Mouse (Mus musculus): Measurements from ENCODE around the gene Tmem63a.

Gene Tmem63a

GRCm38 (mm10) chr1:180965786-180966185 lies 23.6 kb downstream of the Tmem63a start:
- no peak for DNase-seq (ENCODE audit: low spot score)

GRCm38 (mm10) chr1:180966542-180966941 lies 24.4 kb downstream of the Tmem63a start:
- peak; percentile 66 for DNase-seq (ENCODE audit: low spot score)

GRCm38 (mm10) chr1:180967261-180967660 lies 25.1 kb downstream of the Tmem63a start:
- no peak for DNase-seq (ENCODE audit: low spot score)

GRCm38 (mm10) chr1:180972941-180973340 lies 30.8 kb downstream of the Tmem63a start:
- no peak for DNase-seq (ENCODE audit: low spot score)

DNA sequence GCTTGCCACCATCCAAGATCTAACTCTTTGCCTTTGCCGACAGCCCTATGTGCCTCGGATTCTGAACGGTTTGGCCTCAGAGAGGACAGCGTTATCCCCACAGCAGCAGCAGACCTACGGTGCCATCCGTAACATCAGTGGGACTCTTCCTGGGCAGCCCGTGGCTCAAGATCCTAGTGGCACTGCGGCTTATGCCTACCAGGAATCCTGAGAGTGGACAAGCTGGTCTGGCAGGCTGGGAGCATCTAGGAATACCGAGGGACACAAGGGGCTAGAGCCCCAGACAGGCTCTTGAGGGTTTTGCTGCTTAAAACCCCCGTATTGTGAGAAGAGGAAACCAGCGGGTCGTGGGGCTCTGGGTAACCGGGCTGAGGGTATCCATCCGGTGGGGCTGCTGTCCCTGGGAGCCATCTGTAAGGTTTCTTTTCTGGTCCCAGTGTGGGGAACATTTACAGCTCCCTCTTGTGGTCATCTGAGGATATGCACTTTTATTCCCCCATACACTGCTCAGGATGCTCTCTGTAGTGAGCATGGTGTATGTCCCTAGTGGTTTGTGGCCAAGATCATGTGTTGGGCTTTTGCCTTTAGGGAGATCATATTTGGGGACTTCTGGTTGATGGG lies 32.1 kb downstream of the Tmem63a start:
- DNase-seq (ENCODE audit: low spot score) = peak; percentile 57

GRCm38 (mm10) chr1:180976110-180976679 lies 34.1 kb downstream of the Tmem63a start:
- peak; percentile 56 for DNase-seq (ENCODE audit: low spot score)

- no peak for DNase-seq (ENCODE audit: low spot score)
These were observed 37.5 kb downstream of the Tmem63a start for GRCm38 (mm10) chr1:180979484-180980251.

- DNase-seq (ENCODE audit: low spot score) = no peak
These were observed 38.3 kb downstream of the Tmem63a start for GRCm38 (mm10) chr1:180980464-180980863.

DNA sequence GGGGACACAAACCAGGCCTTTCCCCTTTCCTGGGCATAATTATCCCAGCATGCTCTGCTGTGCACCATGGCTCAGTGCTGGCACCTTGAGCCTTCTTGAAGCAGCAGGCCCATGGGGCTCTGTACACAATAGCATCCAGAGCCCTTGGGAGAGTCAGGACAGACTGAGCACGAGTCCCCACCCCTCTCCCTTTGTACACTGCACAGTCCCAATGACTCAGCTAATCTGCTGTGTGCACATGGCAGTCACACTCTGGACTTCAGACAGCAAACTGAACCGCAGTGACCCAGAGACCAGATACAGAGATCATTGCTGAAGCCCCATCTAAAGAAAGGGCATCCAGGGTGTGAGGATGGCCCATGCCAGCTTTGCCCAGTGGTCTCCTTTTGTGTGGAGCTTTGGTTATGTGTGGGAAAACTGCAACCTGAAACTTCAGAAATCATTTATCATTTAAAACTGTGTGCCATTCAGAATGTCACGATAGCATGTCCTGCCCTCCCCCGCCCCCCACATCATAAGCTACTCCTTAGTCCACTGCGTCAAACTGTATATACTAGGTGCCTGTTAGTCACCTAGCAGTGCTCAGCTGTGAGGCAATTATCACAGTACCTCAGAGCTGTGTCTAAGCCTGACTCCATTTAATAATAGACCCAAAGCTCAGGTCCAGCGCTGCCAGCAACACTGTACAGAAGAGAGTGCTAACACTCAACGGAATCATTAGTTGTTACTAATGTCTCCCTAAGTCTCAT lies 39.3 kb downstream of the Tmem63a start:
- DNase-seq (ENCODE audit: low spot score) = peak; percentile 26

GRCm38 (mm10) chr1:180986701-180987100 lies 44.6 kb downstream of the Tmem63a start:
- no peak for DNase-seq (ENCODE audit: low spot score)

- peak; percentile 82 for DNase-seq (ENCODE audit: low spot score)
These were observed 45.6 kb downstream of the Tmem63a start for GRCm38 (mm10) chr1:180987759-180988158.

DNA sequence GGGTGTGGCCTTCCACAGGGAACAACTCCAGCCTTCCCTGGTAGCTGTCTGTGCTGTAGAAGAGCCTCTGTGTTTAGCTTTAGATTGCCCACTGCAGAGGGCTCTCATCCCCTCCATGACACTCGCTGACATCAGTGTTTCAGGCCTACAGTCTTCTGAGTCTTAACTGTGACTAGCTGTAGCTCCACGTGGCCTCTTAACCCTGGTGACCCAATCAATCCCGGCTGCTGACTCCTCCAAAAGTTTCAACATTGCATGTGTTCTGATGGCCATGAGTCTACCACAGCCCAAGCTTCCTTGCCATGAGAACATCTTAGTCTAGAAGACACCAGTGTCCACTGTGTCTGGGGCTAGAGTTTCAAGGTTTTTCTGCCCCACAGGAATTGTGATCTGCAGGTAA lies 48.5 kb downstream of the Tmem63a start:
- DNase-seq (ENCODE audit: low spot score) = no peak

DNA sequence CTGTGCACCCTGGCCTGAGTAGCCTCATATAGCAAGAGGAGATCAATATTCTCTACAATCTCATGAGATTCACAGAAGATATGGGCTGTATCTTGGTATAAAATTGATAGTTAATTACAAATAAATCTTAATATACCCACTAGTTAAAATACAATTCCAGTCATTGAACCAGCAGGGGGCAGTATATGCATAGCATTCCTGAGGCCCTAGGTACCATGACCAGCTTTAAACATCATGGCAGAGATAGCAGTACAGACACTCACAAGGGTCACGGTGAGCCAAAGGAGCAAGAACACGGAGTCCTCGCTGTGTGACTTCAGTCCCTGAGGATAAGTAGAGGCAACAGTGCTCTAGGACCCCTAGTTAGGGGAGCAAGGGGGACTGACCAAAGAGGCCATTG lies 50.0 kb downstream of the Tmem63a start:
- DNase-seq (ENCODE audit: low spot score) = peak; percentile 81

GRCm38 (mm10) chr1:181000501-181001092 lies 58.5 kb downstream of the Tmem63a start:
- no peak for DNase-seq (ENCODE audit: low spot score)

- no peak for DNase-seq (ENCODE audit: low spot score)
These were observed 59.1 kb downstream of the Tmem63a start for GRCm38 (mm10) chr1:181001217-181001616.

DNA sequence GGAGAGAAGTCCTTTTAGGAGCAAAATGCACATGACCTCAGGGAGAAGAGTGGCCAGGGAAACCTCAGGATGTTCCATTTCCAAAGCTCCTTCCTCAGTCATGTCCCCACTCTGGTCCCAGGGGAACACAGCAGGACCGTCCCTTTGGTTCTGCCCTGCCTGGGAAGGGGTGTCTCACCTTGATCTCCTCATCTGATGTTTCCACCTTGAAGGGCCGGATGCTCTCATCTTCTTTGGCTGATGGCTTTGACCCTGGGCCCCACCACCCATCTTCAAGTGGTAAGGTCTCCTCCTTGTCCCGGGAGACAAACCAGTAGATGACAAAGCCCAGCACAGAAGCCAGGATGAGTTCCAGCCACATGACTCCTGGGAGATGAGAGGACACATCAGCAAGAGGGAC lies 59.5 kb downstream of the Tmem63a start:
- no peak for DNase-seq (ENCODE audit: low spot score)

GRCm38 (mm10) chr1:181003790-181004189 lies 61.6 kb downstream of the Tmem63a start:
- DNase-seq (ENCODE audit: low spot score) = no peak

- DNase-seq (ENCODE audit: low spot score) = peak; percentile 53
These were observed 63.2 kb downstream of the Tmem63a start for GRCm38 (mm10) chr1:181005331-181005730.

DNA sequence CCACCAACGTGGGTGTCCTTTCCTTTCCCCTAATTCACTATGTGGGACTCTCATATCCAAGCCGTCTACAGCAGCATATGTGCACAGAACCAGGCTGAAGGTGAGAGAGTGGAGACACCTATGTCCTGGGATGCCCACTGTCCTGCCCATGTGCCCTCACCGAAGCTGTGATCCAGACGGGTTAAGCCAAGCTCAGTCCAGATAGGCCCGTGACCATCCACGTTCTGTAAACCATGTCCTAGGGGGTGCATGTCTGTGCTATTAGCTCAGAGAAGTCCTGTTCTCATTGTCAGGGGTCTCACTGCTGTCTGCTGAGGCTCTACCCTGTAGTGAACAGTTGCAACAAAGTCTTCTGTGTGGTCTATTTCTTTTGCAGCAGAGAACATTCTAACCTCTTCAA lies 65.7 kb downstream of the Tmem63a start:
- no peak for DNase-seq (ENCODE audit: low spot score)

DNA sequence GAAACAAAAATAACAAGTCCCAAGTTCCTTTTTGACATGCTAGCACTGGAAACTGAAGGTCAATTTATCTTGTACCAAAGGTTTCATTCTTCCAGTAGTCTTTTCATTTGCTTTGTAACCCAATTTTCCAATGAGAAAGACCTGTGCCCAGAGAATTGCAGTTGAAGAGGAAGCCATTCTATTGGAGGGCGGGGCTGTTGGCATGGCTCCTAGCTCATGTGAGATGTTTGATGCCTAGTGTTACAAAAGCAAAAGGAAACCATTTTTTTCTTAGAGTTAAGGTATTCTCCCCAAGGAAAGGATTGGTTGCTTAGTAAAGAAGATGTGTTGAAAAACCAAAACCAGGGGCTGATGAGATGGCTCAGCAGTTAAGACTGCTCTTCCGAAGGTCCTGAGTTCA lies 66.1 kb downstream of the Tmem63a start:
- peak; percentile 67 for DNase-seq (ENCODE audit: low spot score)

GRCm38 (mm10) chr1:181009011-181009590 lies 67.0 kb downstream of the Tmem63a start:
- DNase-seq (ENCODE audit: low spot score) = peak; percentile 30

DNA sequence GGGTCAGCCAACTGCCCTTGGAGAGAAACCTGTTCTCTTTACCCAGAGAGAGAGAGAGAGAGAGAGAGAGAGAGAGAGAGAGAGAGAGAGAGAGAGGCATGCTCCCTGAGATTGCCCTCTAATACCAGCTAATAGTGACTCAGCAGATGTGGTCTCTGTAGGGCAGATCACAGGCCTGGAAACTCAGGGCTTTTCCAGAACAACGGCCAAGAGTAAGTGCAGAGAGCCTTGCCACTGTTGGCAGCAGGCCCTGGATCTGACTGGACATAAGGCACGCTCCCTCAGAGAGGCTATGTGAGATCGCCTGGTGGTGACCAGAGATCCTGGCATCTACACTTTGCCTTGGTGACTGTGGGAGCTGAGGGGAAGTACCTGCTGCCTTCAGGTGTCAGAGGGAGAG lies 67.6 kb downstream of the Tmem63a start:
- DNase-seq (ENCODE audit: low spot score) = peak; percentile 99
